Mouse (Mus musculus) lung, adult 2 months (tissue): ENCODE measurements around the gene Adamtsl3. TPM values are rescaled to one million over a fixed set of nuclear protein-coding genes. Genes with fewer than 3 reads are reported as not detected.

Experiments
- DNase-seq: peaks from one replicate; pipeline ENCODE4 v3.0.0; 2022
- H3K4me1 ChIP-seq: fragments of 200-500 bp; 2 replicates; pipeline ENCODE4 v1.6.1; 2011; ENCODE audit warnings: low read length; ENCODE audit not compliant: control insufficient read depth, insufficient read depth
- H3K4me3 ChIP-seq: fragments of 200-500 bp; replicated peaks from 2 replicates; pipeline ENCODE3; 2011; ENCODE audit warnings: low read depth, mild to moderate bottlenecking, control low read depth, low read length; ENCODE audit errors: extremely low read depth
- CTCF ChIP-seq: fragments of 200-500 bp; IDR thresholded peaks from 2 replicates; pipeline ENCODE4 v1.5.1; 2011; ENCODE audit warnings: mild to moderate bottlenecking, low read length, control low read depth; ENCODE audit not compliant: insufficient read depth
- POLR2A ChIP-seq: fragments of 200-500 bp; IDR thresholded peaks from 2 replicates; pipeline ENCODE4 v1.6.1; 2011; ENCODE audit warnings: low read depth, mild to moderate bottlenecking, control low read depth, low read length, borderline replicate concordance; ENCODE audit errors: extremely low read depth
- WGBS: fragments of 180-500 bp; shearing (Covaris S2); methylation state at CpG from one replicate; pipeline ENCODE4 v1.1.7; 2018; 5-methylcytosine and 5-hydroxymethylcytosine counted together
- polyA plus RNA-seq: library from polyadenylated mRNA; depleted of rRNA; stranded (reverse); fragments of >200 nt; gene quantifications from 2 replicates; pipeline ENCODE4 v1.2.3, GENCODE M21; 2012

The Adamtsl3 gene
- polyA plus RNA-seq, 1 experiment = 6.1 TPM

DNA sequence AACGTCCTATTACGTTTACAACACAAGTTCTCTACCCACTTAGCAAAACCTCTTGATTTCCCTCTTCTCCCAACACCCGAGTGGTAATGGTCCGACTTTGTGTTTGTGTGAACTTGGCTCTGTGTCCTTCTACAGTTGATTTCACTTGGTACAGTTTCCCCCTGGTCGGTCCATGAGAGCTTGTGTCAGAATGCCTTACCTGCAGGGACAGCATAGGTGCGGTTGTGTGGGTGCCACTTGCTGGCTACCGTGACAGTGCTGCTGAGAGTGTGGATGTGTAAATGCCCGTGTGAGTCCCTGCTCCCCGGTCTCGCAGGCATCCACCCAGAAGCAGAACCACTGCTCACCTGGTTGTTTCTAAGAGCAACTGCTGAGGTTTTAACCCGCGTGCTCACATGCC is 157.4 kb downstream of the Adamtsl3 start:
- no peaks in the 10 kb centered on the region for H3K4me1 ChIP-seq
- 87% methylated on average over 12 of the region's 12 CpGs for whole genome bisulfite sequencing
- TF ChIP-seq POLR2A (no peak), CTCF (no peak)
- no peak for DNase-seq
- H3K4me3 ChIP-seq = no peak overlapping the region

DNA sequence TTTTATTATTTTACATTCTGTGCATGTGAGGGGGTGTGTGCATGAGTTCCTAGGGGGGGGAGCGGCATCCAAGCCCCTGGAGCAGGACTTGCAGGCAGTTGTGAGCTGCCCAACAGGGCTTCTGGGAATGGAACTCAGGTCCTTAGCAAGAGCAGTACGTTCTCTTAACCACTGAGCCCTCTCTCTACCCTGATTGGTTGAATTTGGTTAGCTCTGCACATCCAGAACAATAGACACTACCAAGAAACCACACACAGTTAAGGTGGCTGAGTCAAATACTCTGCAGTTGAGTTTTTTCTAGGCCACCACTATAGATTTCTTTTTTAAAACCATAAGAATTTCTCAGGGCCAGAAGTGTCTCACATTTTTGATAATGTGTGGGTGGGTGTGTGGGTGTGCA is 158.7 kb downstream of the Adamtsl3 start:
- DNase-seq = no peak
- no peak overlapping the region for H3K4me3 ChIP-seq
- H3K4me1 ChIP-seq = no peaks in the 10 kb centered on the region
- no peak for TF ChIP-seq CTCF
- no peak for TF ChIP-seq POLR2A
- WGBS = 81% methylated on average over 2 of the region's 2 CpGs

DNA sequence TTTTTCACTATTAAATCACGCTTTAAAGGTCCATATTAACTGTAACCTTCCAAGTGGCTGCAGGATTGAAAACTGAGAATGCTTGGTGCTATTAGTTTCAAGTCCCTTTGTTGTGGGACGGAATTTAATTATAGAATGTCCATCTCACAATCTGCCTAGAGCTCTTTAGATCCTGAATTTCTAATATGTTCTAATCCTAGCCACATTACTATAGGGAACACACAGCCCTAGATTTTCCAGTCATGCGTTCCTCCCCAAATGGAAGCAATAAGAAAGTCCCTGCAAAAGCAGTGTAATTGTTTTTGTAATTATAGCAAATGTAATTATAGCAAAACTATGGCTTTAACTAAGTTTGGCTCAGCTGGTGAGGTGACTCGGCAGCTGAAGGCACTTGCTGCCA is 161.6 kb downstream of the Adamtsl3 start:
- no peak for DNase-seq
- H3K4me3 ChIP-seq = no peak overlapping the region
- H3K4me1 ChIP-seq = no peaks in the 10 kb centered on the region
- TF ChIP-seq CTCF (no peak), POLR2A (no peak)
- WGBS = 85% methylated on average over 4 of the region's 4 CpGs

DNA sequence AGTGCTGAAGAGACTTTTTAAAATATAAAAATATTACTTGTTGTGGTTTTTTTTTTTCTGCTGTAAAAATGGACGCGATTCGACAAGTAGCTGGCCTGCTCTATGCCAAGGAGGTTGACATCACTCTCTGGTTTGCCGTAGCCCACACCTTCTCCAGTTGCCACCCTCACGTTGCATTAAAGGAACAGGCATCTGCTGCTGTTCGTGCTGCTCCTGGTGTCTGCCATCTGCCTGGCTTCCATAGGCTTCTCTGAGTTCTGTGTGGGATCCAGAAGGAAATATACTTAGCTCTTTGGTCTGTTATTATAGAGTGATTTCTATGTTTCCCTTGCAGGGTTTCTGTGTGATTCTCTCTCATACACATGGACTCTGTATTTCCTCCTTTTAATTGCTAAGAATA is 165.8 kb downstream of the Adamtsl3 start:
- TF ChIP-seq POLR2A = no peak
- TF ChIP-seq CTCF = no peak
- Histone ChIP-seq H3K4me1 (no peaks in the 10 kb centered on the region), H3K4me3 (no peak overlapping the region)
- WGBS = 77% methylated on average over 6 of the region's 6 CpGs
- no peak for DNase-seq

DNA sequence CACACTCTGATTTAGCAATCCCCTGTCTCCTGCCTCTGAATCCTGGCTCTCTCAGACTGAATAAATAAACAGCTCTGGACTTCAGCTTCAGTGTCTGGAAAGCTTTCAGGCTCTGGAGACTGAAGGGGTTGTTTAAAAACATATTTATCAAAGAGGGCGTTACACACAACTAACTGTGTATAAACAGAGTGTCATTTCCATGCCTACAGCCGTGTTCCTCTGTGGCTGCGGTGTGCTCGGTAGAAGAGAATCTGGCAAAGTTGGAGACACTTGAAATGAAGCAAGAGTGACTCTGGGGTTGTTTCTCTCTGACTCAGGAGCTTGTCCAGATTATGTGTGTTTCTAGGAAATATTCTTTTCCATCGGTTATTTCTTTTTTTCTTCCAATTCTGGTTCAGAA is 167.0 kb downstream of the Adamtsl3 start:
- 18% methylated on average over 5 of the region's 5 CpGs for WGBS
- H3K4me3 ChIP-seq = no peak overlapping the region
- H3K4me1 ChIP-seq = no peaks in the 10 kb centered on the region
- TF ChIP-seq CTCF (no peak), POLR2A (no peak)
- no peak for DNase-seq

DNA sequence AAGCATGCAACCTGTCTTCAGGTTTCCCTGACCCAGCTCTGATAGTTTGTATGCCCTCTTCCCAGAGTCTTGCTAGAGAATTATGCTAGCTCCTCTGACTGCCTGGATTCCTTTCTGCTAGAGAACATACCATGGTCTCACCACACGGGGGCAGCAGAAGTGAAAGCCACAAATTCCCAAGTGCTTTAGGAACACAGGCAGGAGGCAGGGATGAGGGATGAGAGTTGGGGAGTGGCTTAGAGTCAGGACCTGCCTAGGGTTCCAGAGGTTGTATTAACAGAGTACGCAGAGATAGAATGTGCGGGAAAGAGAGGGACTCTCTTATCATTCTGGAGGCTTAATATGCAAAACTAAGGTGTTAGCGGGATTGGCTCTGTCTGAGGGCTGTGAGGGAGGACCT is 168.6 kb downstream of the Adamtsl3 start:
- WGBS = 21% methylated on average over 4 of the region's 4 CpGs
- TF ChIP-seq POLR2A = no peak
- TF ChIP-seq CTCF = peak; percentile 71
- Histone ChIP-seq H3K4me3 (no peak overlapping the region), H3K4me1 (no peaks in the 10 kb centered on the region)
- DNase-seq = peak; percentile 47

DNA sequence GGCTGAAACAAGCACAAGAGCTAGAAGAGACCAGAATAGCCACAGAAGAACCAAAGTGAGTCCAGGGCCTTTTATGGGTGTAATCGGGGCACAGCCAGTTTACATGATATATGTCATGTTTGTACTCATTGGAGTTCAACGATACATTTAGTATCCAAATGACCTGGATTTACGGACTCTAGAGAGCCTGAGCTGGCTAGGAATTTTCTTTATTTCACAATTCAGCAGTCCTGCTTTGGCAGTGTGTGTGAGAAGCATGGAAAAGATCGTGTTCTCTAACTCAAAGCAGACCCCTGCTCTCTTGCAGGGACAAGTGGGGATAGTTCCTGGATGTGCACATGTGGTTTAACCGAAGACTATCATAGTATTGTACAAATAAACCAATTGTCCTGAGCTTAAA is 195.1 kb downstream of the Adamtsl3 start:
- TF ChIP-seq CTCF (no peak), POLR2A (no peak)

DNA sequence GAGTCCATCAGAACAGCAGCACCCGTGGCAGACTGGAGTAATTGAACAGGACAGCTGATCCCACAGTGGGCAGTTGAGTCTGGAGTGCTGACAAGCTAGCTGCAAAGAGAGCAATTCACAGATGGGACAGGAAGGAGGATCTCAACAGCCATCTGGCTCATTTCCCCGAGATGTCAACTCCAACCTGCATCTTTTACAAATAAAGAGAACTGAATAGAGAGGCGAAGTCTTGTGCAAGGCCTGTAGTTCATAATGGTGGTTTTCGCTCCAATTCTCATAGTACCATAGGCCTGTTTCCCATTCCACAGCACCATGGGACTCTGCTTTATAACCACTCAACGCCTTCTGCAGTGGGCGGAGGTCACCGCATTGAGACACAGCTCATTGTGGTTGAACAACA is 195.9 kb downstream of the Adamtsl3 start:
- Histone ChIP-seq H3K4me3 (no peak overlapping the region), H3K4me1 (no peaks in the 10 kb centered on the region; the same call in 1 of the 2 replicates)
- no peak for DNase-seq
- WGBS = 90% methylated on average over 7 of the region's 7 CpGs
- TF ChIP-seq POLR2A (no peak), CTCF (no peak)

More for the DNA sequence above, 195.1 kb downstream of the Adamtsl3 start:
- no peak for DNase-seq
- no peak overlapping the region for H3K4me3 ChIP-seq
- 75% methylated on average over 5 of the region's 5 CpGs for WGBS
- H3K4me1 ChIP-seq = no peaks in the 10 kb centered on the region; the same call in 1 of the 2 replicates

DNA sequence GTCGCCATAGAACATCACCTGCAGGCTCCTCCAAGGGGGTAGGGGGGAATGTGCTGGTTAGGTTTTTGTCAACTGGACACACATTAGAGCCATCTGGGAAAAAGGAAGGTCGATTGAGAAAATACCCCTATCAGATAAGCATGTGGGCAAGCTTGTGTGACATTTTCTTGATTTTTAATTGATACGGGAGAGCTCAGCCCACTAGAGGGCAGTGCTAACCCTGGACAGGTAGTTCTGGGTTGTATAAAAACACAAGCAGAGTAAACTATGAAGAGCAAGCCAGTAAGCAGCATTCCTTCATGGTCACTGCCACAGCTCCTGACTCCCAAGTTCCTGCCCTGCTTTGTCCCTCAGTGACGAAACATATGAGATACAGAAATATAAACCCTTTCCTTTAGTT is 197.7 kb downstream of the Adamtsl3 start:
- H3K4me1 ChIP-seq = no peaks in the 10 kb centered on the region; the same call in 1 of the 2 replicates
- no peak overlapping the region for H3K4me3 ChIP-seq
- TF ChIP-seq CTCF = no peak
- no peak for TF ChIP-seq POLR2A
- DNase-seq = no peak
- 70% methylated on average over 4 of the region's 4 CpGs for WGBS

DNA sequence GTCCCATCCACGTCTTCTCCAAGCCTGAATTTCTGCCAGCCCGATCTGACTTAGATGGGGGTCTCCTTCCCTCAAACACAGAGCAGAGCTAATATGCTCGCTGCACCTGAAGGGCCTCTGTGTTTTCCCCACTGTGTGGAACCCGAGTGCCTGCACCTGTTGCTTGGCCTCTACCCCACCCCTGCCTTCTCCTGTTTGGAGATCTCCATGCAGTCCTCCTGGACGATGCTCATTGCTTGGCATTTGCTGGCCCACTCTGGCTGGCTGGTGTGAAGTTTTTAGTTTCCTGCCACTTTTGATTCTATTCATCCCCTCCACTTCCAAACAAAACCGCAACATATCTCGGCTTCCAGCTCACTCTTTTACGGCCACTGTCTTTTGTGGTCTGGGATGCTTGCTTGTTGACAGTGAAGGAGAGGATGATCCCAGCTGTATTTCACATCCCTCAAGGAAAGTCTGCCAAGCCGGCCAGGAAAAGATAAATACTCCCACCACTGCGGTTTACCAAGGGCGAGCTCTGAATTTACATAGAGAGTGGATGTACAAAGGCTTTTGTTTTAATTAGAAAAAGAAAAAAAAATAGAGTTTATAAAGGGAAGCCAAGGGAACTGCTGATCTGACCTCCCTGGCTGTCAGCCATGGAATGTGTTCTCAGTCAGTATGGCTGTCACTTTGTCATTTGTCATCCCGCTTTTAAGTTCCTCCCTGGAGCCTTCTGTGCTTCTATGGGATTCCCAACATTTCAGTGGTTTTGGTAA is 198.4 kb downstream of the Adamtsl3 start:
- 47% methylated on average over 12 of the region's 12 CpGs for WGBS
- Histone ChIP-seq H3K4me3 (no peak overlapping the region), H3K4me1 (no peaks in the 10 kb centered on the region; the same call in 1 of the 2 replicates)
- TF ChIP-seq POLR2A = no peak
- no peak for TF ChIP-seq CTCF
- DNase-seq = no peak

DNA sequence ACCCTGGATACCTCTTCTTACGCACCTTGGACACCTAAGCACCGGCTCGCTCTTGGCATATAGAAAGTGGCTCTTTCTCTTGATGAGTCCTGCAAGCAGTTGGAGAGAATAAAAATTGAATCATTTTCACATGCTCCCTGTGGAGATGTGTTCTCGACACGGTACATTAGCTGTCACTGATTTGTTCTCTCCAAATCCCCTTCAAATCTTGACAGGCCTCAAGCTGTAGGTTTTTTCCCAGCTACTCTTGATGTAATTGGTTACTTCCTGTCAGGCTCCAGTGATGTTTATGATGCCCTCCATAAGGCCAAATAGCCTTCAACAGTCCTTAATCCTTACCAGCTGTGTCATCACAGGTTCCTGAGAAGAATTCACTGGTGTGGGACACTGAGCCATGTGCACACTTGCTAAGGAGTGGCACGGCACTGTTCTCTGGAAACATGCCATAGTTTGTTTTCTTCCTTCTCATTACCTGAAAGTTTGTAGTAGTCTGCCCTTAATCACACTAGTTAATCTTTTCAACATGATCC is 209.0 kb downstream of the Adamtsl3 start:
- DNase-seq = no peak
- WGBS = 74% methylated on average over 6 of the region's 6 CpGs
- Histone ChIP-seq H3K4me1 (no peaks in the 10 kb centered on the region), H3K4me3 (no peak overlapping the region)
- TF ChIP-seq CTCF (no peak), POLR2A (no peak)
